Mouse (Mus musculus): ENCODE data around the gene Sh3rf3.

DNA sequence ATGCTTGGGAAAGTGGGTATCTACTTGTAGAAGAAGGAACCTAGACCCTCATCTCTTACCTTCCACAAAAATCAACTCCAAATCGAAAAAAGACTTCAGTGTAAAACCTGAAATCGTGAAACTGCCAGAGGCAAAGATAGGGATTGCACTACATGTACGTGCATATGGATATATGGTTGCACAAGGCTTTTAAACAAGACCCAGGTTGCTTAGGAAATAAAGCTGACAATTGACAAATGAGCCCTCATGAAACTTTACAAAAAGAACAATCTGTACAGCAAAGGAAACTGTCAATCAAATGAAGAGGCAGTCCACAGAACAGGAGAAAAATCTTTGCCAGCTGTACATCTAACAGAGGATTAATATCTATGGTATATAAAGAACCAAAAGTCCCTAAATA is 129.7 kb downstream of the Sh3rf3 start:
- TF ChIP-seq CTCF (IDR thresholded peaks at IDR 0.05; ENCODE audit: low read depth) (no peak), EP300 (IDR thresholded peaks at IDR 0.05; ENCODE audit: low read depth) (no peak)

Measured in liver, embryonic 14.5 days (tissue).